7 mouse cellular contexts compared by ENCODE assay signal in the genomic region with DNA sequence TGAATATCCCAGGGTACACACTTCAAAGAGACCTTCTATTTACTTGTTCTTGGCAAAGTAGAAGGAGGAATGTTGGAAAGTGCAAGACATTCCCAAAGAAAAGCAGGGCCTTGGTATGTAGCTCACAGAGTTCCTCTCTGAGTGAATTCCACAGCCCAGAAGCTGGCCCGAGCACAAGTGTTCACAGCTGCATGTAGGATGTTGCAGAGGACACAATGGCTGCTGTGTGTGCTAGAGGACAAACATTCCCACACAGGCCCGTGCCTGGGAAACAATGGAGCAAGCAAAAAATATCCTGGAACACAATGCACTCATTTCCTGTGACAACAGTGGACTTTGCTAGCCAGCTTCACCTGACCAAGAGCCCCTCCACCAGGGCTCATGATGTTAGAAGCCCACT. TPM values are rescaled to one million over a fixed set of nuclear protein-coding genes. Genes with fewer than 3 reads are reported as not detected.
DNase-seq lines count a peak whose midpoint lies in the region; ATAC-seq lines count a peak whose summit lies in the region.

No protein-coding gene starts in this region.

- no peak overlapping the region for H3K4me3 ChIP-seq in kidney, embryonic 15.5 days (replicated peaks)

- no peak overlapping the region for H3K27ac ChIP-seq in kidney, embryonic 15.5 days

- H3K4me1 ChIP-seq in kidney, embryonic 15.5 days = no peaks in the 10 kb centered on the region

- no peak overlapping the region for H3K4me2 ChIP-seq in kidney, embryonic 15.5 days

- no peak overlapping the region for H3K9ac ChIP-seq in kidney, embryonic 15.5 days

- H3K27me3 ChIP-seq in kidney, embryonic 15.5 days = no peaks in the 10 kb centered on the region

- WGBS in kidney, embryonic 15.5 days = 55% methylated on average over 2 of the region's 2 CpGs

- peak; percentile 46 for DNase-seq in kidney, postnatal 10 days
- DNase-seq in gastrocnemius, adult 18-20 months (ENCODE audit: low spot score) = peak; percentile 24
- peak; percentile 30 to 73 for DNase-seq in layer of hippocampus, adult 18-20 months (ENCODE audit: low spot score in 2 of 2)
- peak; percentile 42 to 60 for DNase-seq in right cerebral cortex, postnatal 36 days (ENCODE audit: low spot score in 2 of 2)
- DNase-seq in urinary bladder, postnatal 36 days (ENCODE audit: low spot score in 2 of 2) = no peak
- no peak for DNase-seq in thymus, postnatal 10 days (ENCODE audit: low spot score in 2 of 2)

- no peaks in the 10 kb centered on the region for H3K36me3 ChIP-seq in kidney, embryonic 15.5 days

- no peaks in the 10 kb centered on the region for H3K9me3 ChIP-seq in kidney, embryonic 15.5 days (replicated peaks)

- no peak for ATAC-seq in kidney, embryonic 15.5 days (replicated peaks; ENCODE audit: low FRiP score)

RNA-seq across cellular contexts. Expression of gene Arhgap21, which starts 59.9 kb away (rescaled TPM):
- polyA plus RNA-seq in kidney, embryonic 15.5 days (2015; fragmentation: Nextera tagmentation; extraction: Ambion mirVana) = 11.3 and 12.7 TPM in 2 replicates
- total RNA-seq in gastrocnemius, adult 18-20 months (2021) = 10 to 100 TPM; 27.0 to 33.4 TPM
- total RNA-seq in layer of hippocampus, adult 18-20 months (2021) = 100 to 1,000 TPM; 320 to 367 TPM

Comparison
In these comparisons a context has a peak if more than half of its experiments do, and no peak if none do; other contexts are left out.
1. DNase-seq: peak in kidney, postnatal 10 days (single experiment), gastrocnemius, adult 18-20 months (single experiment), layer of hippocampus, adult 18-20 months (2 of 2) and right cerebral cortex, postnatal 36 days (2 of 2); none in urinary bladder, postnatal 36 days (0 of 2) and thymus, postnatal 10 days (0 of 2).
2. RNA of gene Arhgap21, which starts 59.9 kb away (total RNA-seq): 320 to 367 TPM in layer of hippocampus, adult 18-20 months; 27.0 to 33.4 TPM in gastrocnemius, adult 18-20 months; every median in the first group is over 4 times any median in the second.